8 mouse cellular contexts compared by ENCODE assay signal in genomic region chr10:93311576-93311975, GRCm38 (mm10). TPM values are rescaled to one million over a fixed set of nuclear protein-coding genes. Genes with fewer than 3 reads are reported as not detected.
DNase-seq lines count a peak whose midpoint lies in the region; ATAC-seq and TF ChIP-seq lines count a peak whose summit lies in the region.
"Had no signal": no experiment of that assay in that cellular context is flagged by ENCODE, and none has a peak within 500 bp of the region (broad histone marks: within the 10 kb centered on the region; RNA-seq: fewer than 3 reads in every experiment).

No protein-coding gene starts in this region.

- no peak for ATAC-seq in lung, embryonic 14.5 days (ENCODE audit: insufficient read depth)
- ATAC-seq in forebrain, embryonic 13.5 days: no peak
- no peak for ATAC-seq in liver, embryonic 12.5 days
- no peak for ATAC-seq in stomach, embryonic 16.5 days (ENCODE audit: insufficient read depth, low FRiP score)
- ATAC-seq in frontal cortex, adult (ENCODE audit: low TSS enrichment): no peak
- ATAC-seq in erythroid progenitor cell, adult 5-6 weeks (replicated peaks; ENCODE audit: low FRiP score, poor library complexity, severe bottlenecking): no peak

- no peak overlapping the region for H3K27ac ChIP-seq in lung, embryonic 14.5 days (ENCODE audit: low read depth)
- no peak overlapping the region for H3K27ac ChIP-seq in forebrain, embryonic 13.5 days
- no peak overlapping the region for H3K27ac ChIP-seq in liver, embryonic 12.5 days
- peak overlapping the region; percentile 96 for H3K27ac ChIP-seq in stomach, embryonic 16.5 days (ENCODE audit: low read length)
- H3K27ac ChIP-seq: macrophage had no signal

- TF ChIP-seq CTCF in lung, embryonic 14.5 days (IDR thresholded peaks at IDR 0.05; ENCODE audit: low read depth): no peak

- no peak for DNase-seq in lung, embryonic 14.5 days
- no peak for DNase-seq in lung, postnatal 14 days

- peak overlapping the region; percentile 78 for H3K4me3 ChIP-seq in lung, embryonic 14.5 days (ENCODE audit: low read depth, low read length)
- peak overlapping the region; percentile 56 for H3K4me3 ChIP-seq in forebrain, embryonic 13.5 days
- H3K4me3 ChIP-seq in liver, embryonic 12.5 days: no peak overlapping the region
- peak overlapping the region; percentile 73 for H3K4me3 ChIP-seq in stomach, embryonic 16.5 days (replicated peaks; ENCODE audit: low read length)

- no peaks in the 10 kb centered on the region; the same call in 1 of the 2 replicates for H3K4me1 ChIP-seq in lung, embryonic 14.5 days (ENCODE audit: insufficient read depth)
- H3K4me1 ChIP-seq in forebrain, embryonic 13.5 days: peaks cover 19% of the 10 kb centered on the region
- peaks cover 15% of the 10 kb centered on the region for H3K4me1 ChIP-seq in liver, embryonic 12.5 days
- H3K4me1 ChIP-seq in stomach, embryonic 16.5 days (ENCODE audit: control insufficient read depth, insufficient read depth, low read length): peaks cover 6% of the 10 kb centered on the region; the same call in 1 of the 2 replicates

- H3K27me3 ChIP-seq in lung, embryonic 14.5 days (ENCODE audit: insufficient read depth, low read length): no peaks in the 10 kb centered on the region
- peaks cover 15% of the 10 kb centered on the region for H3K27me3 ChIP-seq in forebrain, embryonic 13.5 days
- H3K27me3 ChIP-seq in liver, embryonic 12.5 days (replicated peaks): peaks cover 55% of the 10 kb centered on the region
- H3K27me3 ChIP-seq in stomach, embryonic 16.5 days (ENCODE audit: control insufficient read depth, insufficient read depth, low read length): no peaks in the 10 kb centered on the region

- H3K36me3 ChIP-seq in lung, embryonic 14.5 days (ENCODE audit: insufficient read depth): no peaks in the 10 kb centered on the region
- no peaks in the 10 kb centered on the region for H3K36me3 ChIP-seq in forebrain, embryonic 13.5 days (ENCODE audit: poor library complexity, severe bottlenecking)
- H3K36me3 ChIP-seq in liver, embryonic 12.5 days: no peaks in the 10 kb centered on the region
- no peaks in the 10 kb centered on the region for H3K36me3 ChIP-seq in stomach, embryonic 16.5 days (ENCODE audit: control insufficient read depth, insufficient read depth, low read length)

- 6% methylated on average over 4 of the region's 4 CpGs for WGBS in lung, embryonic 14.5 days
- WGBS in forebrain, embryonic 13.5 days: 9% methylated on average over 4 of the region's 4 CpGs
- WGBS in liver, embryonic 12.5 days (ENCODE audit: insufficient replicate concordance): 11% methylated on average over 4 of the region's 4 CpGs
- 12% methylated on average over 4 of the region's 4 CpGs for WGBS in stomach, embryonic 16.5 days

- H3K9ac ChIP-seq in lung, embryonic 14.5 days: no peak overlapping the region; the same call in 1 of the 2 replicates
- H3K9ac ChIP-seq in forebrain, embryonic 13.5 days: no peak overlapping the region
- H3K9ac ChIP-seq in liver, embryonic 12.5 days: no peak overlapping the region
- H3K9ac ChIP-seq in stomach, embryonic 16.5 days (ENCODE audit: low read length): no peak overlapping the region

- peak overlapping the region; percentile 87 for H3K4me2 ChIP-seq in lung, embryonic 14.5 days
- peak overlapping the region; percentile 99 for H3K4me2 ChIP-seq in forebrain, embryonic 13.5 days
- peak overlapping the region; percentile 77 for H3K4me2 ChIP-seq in liver, embryonic 12.5 days
- H3K4me2 ChIP-seq in stomach, embryonic 16.5 days (ENCODE audit: low read depth, low read length): peak overlapping the region; percentile 89

- H3K9me3 ChIP-seq in lung, embryonic 14.5 days (ENCODE audit: low read depth, low read length): no peaks in the 10 kb centered on the region
- H3K9me3 ChIP-seq in forebrain, embryonic 13.5 days (replicated peaks): no peaks in the 10 kb centered on the region
- H3K9me3 ChIP-seq in liver, embryonic 12.5 days (replicated peaks): no peaks in the 10 kb centered on the region
- H3K9me3 ChIP-seq in stomach, embryonic 16.5 days (replicated peaks; ENCODE audit: control insufficient read depth, low read length): no peaks in the 10 kb centered on the region

RNA-seq across cellular contexts. Expression of gene Elk3, which starts 0.6 kb away (rescaled TPM):
- polyA plus RNA-seq in lung, embryonic 14.5 days (2014; fragmentation: Nextera tagmentation; extraction: Ambion mirVana): 55.3 and 57.7 TPM in 2 replicates
- 7.2 and 8.2 TPM in 2 replicates for polyA plus RNA-seq in forebrain, embryonic 13.5 days (2015; fragmentation: Nextera tagmentation; extraction: Ambion mirVana)
- polyA plus RNA-seq in liver, embryonic 12.5 days (2016; fragmentation: Nextera tagmentation; extraction: Ambion mirVana): 8.6 and 9.6 TPM in 2 replicates
- 19.1 and 23.6 TPM in 2 replicates for polyA plus RNA-seq in stomach, embryonic 16.5 days (2015; fragmentation: Nextera tagmentation; extraction: Ambion mirVana)
- 3.2 and 5.0 TPM in 2 replicates for total RNA-seq in erythroid progenitor cell, adult 5-6 weeks (2015; ENCODE audit: low replicate concordance)
- 3.5 and 3.9 TPM in 2 replicates for total RNA-seq in erythroid progenitor cell, adult 5-6 weeks (2017; ENCODE audit: low replicate concordance)
